Mouse (Mus musculus) megakaryocyte, embryonic 14.5 days (primary cell): ENCODE results near the gene Tln1. TPM values are rescaled to one million over a fixed set of nuclear protein-coding genes. Genes with fewer than 3 reads are reported as not detected.
A peak's percentile ranks its signal among the peaks of the same experiment; 100 is the strongest.
"Not testable (repeated sequence)": the region's sequence is repeated elsewhere in the genome, so short reads cannot be mapped to it uniquely, and the experiment has no call there.

Experiments
- H3K27me3 ChIP-seq: replicated peaks from 2 replicates; pipeline ENCODE3; 2012; ENCODE audit warnings: inconsistent platforms
- H3K36me3 ChIP-seq: replicated peaks from 2 replicates; pipeline ENCODE3; 2012; ENCODE audit warnings: low read length, inconsistent platforms, mixed read lengths
- H3K4me1 ChIP-seq: 2 replicates; pipeline ENCODE4 v1.6.1; 2012; ENCODE audit warnings: inconsistent platforms
- H3K4me3 ChIP-seq: replicated peaks from 2 replicates; pipeline ENCODE3; 2012; ENCODE audit warnings: moderate library complexity, mild to moderate bottlenecking, inconsistent platforms
- H3K9me3 ChIP-seq: 2 replicates; pipeline ENCODE4 v1.6.1; 2012; ENCODE audit warnings: inconsistent platforms
- FLI1 ChIP-seq: IDR thresholded peaks from 2 replicates; pipeline ENCODE4 v1.6.1; 2012; ENCODE audit warnings: low read length, inconsistent platforms, mixed read lengths
- GATA1 ChIP-seq: IDR thresholded peaks from 3 replicates; pipeline ENCODE4 v1.6.1; 2012; ENCODE audit warnings: mixed read lengths, low read length, inconsistent platforms, borderline replicate concordance
- polyA plus RNA-seq: library from polyadenylated mRNA; stranded (reverse); fragments of >175 nt; gene quantifications from 2 replicates; pipeline ENCODE4 v1.2.3, GENCODE M21; 2012; ENCODE audit warnings: low replicate concordance; ENCODE audit not compliant: insufficient read depth

Tln1 gene
- polyA plus RNA-seq, result 637 and 823 TPM in 2 replicates

- no peaks in the 10 kb centered on the region for H3K27me3 ChIP-seq
- peaks cover 52% of the 10 kb centered on the region for H3K4me1 ChIP-seq
- H3K4me3 ChIP-seq, result peak within 1 kb of the TSS; percentile 99
- no peaks in the 10 kb centered on the region for H3K9me3 ChIP-seq
- TF ChIP-seq FLI1, result 0 out of 2 replicates have a peak, but pooled peaks have one; percentile 7
- TF ChIP-seq GATA1, result no peak
- H3K36me3 ChIP-seq, result peaks cover 66% of the 10 kb centered on the region
These were observed at the start of gene Tln1, which contains the start of gene Creb3 for GRCm38 (mm10) chr4:43561997-43562768. Gene Tln1 (minus strand): TSS chr4:43562691. Gene Creb3 (plus strand): TSS chr4:43562332.

GRCm38 (mm10) chr4:43604751-43605685 lies 42.5 kb upstream of the Tln1 start:
- TF ChIP-seq FLI1, result no peak
- no peak for TF ChIP-seq GATA1
- Histone ChIP-seq H3K4me3 (peak overlapping the region; percentile 44), H3K9me3 (no peaks in the 10 kb centered on the region), H3K27me3 (peaks cover 4% of the 10 kb centered on the region), H3K4me1 (peaks cover 24% of the 10 kb centered on the region), H3K36me3 (no peaks in the 10 kb centered on the region)

- no peaks in the 10 kb centered on the region for H3K9me3 ChIP-seq
- no peak overlapping the region for H3K4me3 ChIP-seq
- TF ChIP-seq FLI1, result no peak
- TF ChIP-seq GATA1, result no peak
- H3K27me3 ChIP-seq, result peaks cover 4% of the 10 kb centered on the region
- no peaks in the 10 kb centered on the region for H3K36me3 ChIP-seq
- peaks cover 27% of the 10 kb centered on the region for H3K4me1 ChIP-seq
These were observed 41.6 kb upstream of the Tln1 start for GRCm38 (mm10) chr4:43604099-43604498.

GRCm38 (mm10) chr4:43600195-43600934 lies 37.9 kb upstream of the Tln1 start:
- H3K27me3 ChIP-seq, result peaks cover 4% of the 10 kb centered on the region
- TF ChIP-seq GATA1 (no peak), FLI1 (no peak)
- peaks cover 34% of the 10 kb centered on the region for H3K4me1 ChIP-seq
- H3K36me3 ChIP-seq, result no peaks in the 10 kb centered on the region
- no peak overlapping the region for H3K4me3 ChIP-seq
- no peaks in the 10 kb centered on the region for H3K9me3 ChIP-seq

GRCm38 (mm10) chr4:43598650-43599380 lies 36.3 kb upstream of the Tln1 start:
- peaks cover 24% of the 10 kb centered on the region for H3K4me1 ChIP-seq
- no peaks in the 10 kb centered on the region for H3K9me3 ChIP-seq
- no peak overlapping the region for H3K4me3 ChIP-seq
- no peaks in the 10 kb centered on the region for H3K36me3 ChIP-seq
- no peak for TF ChIP-seq GATA1
- peaks cover 4% of the 10 kb centered on the region for H3K27me3 ChIP-seq

GRCm38 (mm10) chr4:43598200-43598599 lies 35.7 kb upstream of the Tln1 start:
- Histone ChIP-seq H3K4me3 (no peak overlapping the region), H3K36me3 (no peaks in the 10 kb centered on the region), H3K4me1 (peaks cover 29% of the 10 kb centered on the region), H3K27me3 (peaks cover 4% of the 10 kb centered on the region), H3K9me3 (no peaks in the 10 kb centered on the region)
- no peak for TF ChIP-seq FLI1
- TF ChIP-seq GATA1, result no peak

- H3K27me3 ChIP-seq, H3K36me3 ChIP-seq, H3K4me3 ChIP-seq, H3K9me3 ChIP-seq: not testable (repeated sequence)
- H3K4me1 ChIP-seq, result peaks cover 41% of the 10 kb centered on the region
These were observed 34.1 kb upstream of the Tln1 start for GRCm38 (mm10) chr4:43596597-43596996.

GRCm38 (mm10) chr4:43593453-43593852 lies 31.0 kb upstream of the Tln1 start:
- H3K4me1 ChIP-seq, result peaks cover 43% of the 10 kb centered on the region
- H3K36me3 ChIP-seq, result no peaks in the 10 kb centered on the region
- no peak overlapping the region for H3K4me3 ChIP-seq
- H3K27me3 ChIP-seq, result no peaks in the 10 kb centered on the region
- TF ChIP-seq FLI1 (no peak), GATA1 (no peak)
- no peaks in the 10 kb centered on the region for H3K9me3 ChIP-seq

GRCm38 (mm10) chr4:43591961-43592360 lies 29.5 kb upstream of the Tln1 start:
- Histone ChIP-seq H3K4me3 (no peak overlapping the region), H3K4me1 (peaks cover 51% of the 10 kb centered on the region), H3K27me3 (no peaks in the 10 kb centered on the region), H3K36me3 (peaks cover 2% of the 10 kb centered on the region), H3K9me3 (no peaks in the 10 kb centered on the region)
- no peak for TF ChIP-seq FLI1
- TF ChIP-seq GATA1, result no peak
